Mouse (Mus musculus): Measurements from ENCODE around the gene Lmo2.

DNA sequence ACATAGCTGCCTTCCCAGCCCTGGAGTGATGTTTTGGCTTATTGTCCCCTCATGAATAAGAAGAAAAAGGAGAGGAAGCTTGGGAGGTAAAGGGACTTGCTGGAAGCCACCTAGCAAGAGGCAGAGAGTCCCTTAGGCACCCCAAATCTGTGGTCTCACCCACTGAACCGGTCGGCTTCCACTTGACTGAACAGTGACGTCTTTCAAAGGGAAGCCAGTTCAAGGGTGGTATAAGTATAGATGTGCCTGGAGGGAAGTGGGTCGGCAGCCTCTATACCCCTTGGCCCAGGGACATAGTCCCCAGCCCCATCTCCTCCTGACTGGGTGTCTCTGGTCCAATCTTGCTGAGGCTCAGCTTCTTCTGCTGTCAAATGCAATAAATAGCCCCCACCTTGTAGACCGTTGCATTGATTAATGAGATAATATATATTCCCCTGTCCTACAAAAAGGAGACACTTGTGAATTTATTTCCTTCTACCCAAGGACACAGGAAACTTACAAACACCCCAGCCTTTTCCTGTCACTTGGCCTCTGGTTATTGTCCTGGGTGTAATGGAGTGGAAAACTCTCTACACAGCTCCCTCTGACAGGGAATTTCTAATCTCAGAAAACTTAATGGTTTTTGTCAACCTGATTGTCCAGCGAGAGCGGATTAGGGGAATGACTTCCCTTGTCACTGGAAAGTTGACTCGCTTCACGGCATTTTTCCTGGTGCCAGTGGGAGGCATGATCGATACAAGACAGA is 21.9 kb upstream of the Lmo2 start:
- TF ChIP-seq POLR2A (IDR thresholded peaks at IDR 0.05; ENCODE audit: borderline replicate concordance, insufficient read depth, low read length) (no peak), CTCF (IDR thresholded peaks at IDR 0.05; ENCODE audit: borderline replicate concordance, insufficient read depth, low read depth, low read length) (no peak)
